Mouse (Mus musculus) brain, embryonic 14.5 days (tissue): ENCODE data around the gene Mark4.

Experiments
- CTCF ChIP-seq: fragments of 200-500 bp; IDR thresholded peaks from 2 replicates; pipeline ENCODE4 v1.5.1; 2012; ENCODE audit warnings: inconsistent platforms, mild to moderate bottlenecking, moderate library complexity, borderline replicate concordance; ENCODE audit not compliant: insufficient read depth, insufficient read length; ENCODE audit errors: extremely low read depth
- POLR2A ChIP-seq: fragments of 200-500 bp; IDR thresholded peaks from 2 replicates; pipeline ENCODE4 v1.6.1; 2012; ENCODE audit warnings: mild to moderate bottlenecking, inconsistent platforms, borderline replicate concordance; ENCODE audit not compliant: poor library complexity, insufficient read depth, insufficient read length, severe bottlenecking; ENCODE audit errors: extremely low read depth

DNA sequence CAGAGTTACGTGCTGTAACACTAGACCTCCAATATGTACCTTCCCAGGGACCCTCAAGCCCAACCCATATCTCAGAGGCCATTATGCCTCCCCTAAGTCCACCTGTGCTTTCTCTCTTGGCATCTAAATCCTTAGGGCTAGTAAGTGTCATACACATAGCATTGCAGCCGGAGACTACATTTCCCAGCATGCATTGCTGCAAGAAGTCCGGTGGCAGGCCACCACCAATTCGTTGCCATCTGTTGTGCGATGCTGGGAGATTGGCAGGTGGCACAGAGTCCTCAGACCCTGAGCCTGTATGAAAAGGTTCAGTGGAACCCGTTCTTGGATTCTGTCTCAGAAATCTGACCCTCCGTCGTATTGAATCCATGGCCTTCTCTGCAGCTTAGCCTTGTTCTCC lies 28.9 kb downstream of the Mark4 start:
- TF ChIP-seq CTCF (no peak), POLR2A (no peak)
